Mouse (Mus musculus) thymus, postnatal 4 days (tissue): ENCODE results near the gene Brat1.

Experiments used
- DNase-seq: peaks from one replicate; pipeline ENCODE4 v3.0.0; 2021

The Brat1 gene

GRCm38 (mm10) chr5:140702103-140702513, 2.7 kb upstream of the Brat1 start, which contains the start of gene Iqce:
TSS of gene Iqce (minus strand) at chr5:140702378.
- DNase-seq: peak; percentile 97

DNA sequence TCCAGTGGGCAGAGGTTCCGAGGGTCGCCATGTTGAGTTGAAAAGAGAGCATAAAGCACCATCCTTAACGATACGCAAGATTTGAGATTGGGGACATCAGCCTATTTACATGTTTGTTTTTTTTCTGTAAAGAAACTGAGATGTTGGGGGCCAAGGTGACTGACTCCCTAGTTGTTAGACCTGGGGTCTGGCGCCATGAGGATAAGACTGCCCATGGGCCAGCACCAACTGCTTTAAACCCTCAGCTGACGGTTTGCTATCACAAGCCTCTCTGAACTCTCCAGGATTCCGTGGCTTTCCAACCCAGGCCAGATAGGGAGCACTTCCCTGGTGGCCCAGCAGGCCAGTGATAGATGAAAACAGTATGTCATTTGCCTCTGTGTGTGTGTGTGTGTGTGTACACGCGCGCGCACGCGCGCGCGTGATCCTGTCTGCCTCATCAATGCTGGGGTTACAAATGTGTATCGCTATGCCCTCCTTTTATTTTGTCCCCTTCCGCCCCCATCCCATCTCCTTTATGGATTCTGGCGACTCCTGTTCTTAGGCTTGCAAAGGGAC, 2.1 kb upstream of the Brat1 start:
- peak; percentile 24 for DNase-seq

DNA sequence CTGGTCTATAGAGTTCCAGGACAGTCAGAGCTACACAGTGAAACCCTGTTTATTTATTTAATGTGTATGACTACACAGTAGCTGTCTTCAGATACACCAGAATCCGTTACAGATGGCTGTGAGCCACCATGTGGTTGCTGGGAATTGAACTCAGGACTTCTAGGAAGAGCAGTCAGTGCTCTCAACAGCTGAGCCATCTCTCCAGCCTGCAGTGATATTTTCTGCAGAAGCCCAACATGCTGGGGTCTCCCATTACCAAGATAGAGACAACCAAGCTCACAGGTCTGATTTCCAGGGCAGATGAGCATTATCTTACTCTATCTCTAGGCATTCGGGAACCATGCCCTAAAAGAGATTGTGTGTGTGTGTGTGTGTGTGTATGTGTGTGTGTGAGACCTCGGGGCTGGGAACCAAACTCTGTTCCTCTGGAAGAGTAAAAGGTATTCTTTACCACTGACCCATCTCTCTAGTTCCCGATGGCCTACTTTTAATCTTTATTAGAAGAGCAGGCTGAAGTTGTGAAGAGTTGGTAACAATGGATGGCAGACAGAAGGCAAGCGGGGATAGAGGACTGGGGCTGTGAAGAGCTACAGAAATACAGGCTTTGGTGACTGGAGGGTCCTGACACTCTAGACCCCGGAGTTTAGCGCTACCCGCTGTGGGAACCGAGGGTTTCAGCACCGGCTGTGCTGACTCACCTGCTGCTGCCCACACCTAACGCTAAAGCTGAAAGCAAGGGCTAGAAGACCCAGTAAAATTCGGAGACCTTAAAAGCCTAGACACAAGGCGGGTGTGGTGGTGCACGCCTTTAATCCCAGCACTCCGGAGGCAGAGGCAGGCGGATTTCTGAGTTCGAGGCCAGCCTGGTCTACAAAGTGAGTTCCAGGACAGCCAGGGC, 1.1 kb upstream of the Brat1 start:
- DNase-seq: peak; percentile 51

DNA sequence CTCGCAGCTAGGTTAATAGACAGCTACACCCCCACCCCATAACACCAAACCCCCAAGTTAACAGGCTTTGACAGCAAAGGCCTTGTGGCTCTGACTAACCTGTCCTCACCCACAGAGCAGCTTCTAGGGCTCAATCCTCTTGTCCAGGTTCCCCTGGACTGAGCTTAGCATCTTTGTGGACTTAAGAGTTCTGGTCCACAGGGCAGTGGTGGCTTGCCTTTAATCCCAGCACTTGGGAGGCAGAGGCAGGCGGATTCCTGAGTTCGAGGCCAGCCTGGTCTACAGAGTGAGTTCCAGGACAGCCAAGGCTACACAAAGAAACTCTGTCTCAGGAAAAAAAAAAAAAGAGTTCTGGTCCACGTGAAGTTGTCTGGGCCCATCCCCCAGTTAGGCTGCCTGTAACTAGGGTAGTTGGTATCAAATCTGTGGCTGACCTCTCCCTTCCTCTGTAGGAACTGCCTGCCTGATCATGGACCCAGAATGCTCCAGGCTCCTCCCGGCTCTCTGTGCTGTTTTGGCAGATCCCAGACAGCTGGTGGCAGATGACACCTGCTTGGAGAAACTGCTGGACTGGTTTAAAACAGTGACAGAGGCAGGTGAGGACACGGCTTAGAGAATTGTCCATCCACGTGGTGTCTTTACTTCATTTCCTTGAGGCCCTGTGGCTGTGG, 825 bp downstream of the Brat1 start:
- no peak for DNase-seq

DNA sequence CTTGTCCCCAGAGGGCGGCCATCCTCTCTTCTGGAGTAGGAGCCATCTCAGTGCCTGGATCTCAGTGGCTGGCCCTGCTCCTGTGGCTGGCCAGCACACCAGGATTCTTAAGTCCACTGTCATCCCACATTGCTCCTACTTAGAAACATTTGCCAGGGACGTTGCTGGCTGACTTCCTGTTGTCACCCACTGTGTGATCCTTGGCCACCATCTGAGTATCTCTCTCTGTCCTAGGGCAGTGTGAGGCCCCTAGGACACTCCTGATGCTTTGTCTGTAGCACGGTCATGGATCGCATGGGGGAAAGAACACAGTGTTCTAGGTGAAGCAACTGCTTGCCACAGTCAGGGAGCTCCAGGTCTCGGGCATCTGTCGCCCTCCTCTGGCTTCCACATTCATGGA, 5.5 kb downstream of the Brat1 start:
- DNase-seq: no peak

- DNase-seq: no peak
Measured at GRCm38 (mm10) chr5:140711040-140711439, 6.2 kb downstream of the Brat1 start.

DNA sequence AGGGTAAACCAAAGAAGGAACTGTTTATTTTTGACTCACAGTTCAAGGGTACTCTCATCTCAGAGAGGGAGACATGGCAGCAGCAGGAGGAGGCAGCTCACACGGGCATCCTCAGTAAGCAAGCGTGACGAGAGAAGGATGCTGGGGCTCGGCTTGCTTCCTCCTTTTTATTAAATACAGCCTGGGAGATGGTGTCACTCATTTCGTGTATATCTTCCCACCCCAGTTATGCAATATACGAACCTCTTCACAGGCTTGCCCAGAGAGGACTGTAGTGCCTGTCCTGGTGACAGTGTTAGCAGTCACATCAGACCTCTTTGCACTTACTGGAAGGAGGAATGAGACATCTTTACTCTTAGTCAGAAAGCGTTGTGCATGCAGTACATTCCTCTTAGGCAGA, 16.0 kb downstream of the Brat1 start:
- no peak for DNase-seq

DNA sequence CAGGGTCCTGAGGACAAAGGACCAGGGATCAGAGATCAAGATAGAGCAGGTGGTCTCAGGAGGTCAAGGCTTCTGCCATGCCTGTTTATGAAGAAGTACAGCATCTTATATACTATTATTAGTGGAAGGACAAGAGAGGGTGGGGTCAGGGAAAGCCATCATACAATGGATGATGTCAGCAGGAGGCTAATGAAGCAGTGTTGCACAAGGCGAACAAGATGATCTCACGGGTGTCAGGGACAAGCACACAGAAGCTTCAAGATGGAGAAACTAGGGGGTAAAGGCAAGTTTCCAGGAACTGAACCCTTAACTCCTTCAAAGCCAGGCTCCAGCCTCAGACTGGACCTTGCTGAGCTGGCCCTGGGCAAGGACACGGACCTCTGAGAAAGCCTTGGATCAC, 17.3 kb downstream of the Brat1 start:
- no peak for DNase-seq

- no peak for DNase-seq
Measured at GRCm38 (mm10) chr5:140723822-140724221, 19.0 kb downstream of the Brat1 start, which contains the start of gene Amz1. TSS of gene Amz1 (plus strand) at chr5:140724127.

DNA sequence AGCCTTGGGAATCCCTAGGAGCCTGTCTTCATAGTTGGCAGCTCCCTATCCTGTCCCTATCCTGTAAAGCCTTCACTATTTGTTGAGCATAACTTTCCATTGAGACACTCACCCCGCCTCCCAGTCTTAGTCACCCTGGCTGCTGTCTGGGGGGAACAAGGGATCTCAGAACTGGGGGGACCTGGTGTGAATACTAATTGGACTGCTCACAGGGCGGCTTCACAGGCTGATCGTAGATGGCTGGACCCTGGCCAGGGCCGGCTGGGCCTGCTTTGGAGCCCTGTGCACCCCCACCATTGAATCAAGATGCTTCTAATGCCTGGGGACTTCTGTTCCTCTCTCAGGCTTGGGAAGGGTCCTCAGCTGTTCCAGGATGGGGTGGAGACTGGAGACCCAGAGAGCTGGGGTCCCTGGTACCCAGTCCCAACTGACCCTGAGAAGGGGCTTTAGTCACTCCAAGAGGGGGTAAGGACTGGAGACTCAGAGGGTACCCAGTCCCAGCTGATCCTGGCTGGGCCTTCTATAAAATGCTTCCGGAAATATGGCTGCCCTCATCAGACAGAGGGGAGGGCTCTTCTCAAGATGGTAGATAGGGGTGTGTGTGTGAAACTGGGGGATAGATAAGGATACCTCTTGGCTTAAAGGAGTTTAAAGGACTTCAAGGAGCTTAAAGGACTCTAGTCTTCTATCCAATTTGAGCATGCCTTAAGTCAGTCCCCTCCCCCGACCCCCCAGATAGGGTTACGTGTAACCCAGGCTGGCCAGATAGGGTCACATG, 21.4 kb downstream of the Brat1 start:
- no peak for DNase-seq

DNA sequence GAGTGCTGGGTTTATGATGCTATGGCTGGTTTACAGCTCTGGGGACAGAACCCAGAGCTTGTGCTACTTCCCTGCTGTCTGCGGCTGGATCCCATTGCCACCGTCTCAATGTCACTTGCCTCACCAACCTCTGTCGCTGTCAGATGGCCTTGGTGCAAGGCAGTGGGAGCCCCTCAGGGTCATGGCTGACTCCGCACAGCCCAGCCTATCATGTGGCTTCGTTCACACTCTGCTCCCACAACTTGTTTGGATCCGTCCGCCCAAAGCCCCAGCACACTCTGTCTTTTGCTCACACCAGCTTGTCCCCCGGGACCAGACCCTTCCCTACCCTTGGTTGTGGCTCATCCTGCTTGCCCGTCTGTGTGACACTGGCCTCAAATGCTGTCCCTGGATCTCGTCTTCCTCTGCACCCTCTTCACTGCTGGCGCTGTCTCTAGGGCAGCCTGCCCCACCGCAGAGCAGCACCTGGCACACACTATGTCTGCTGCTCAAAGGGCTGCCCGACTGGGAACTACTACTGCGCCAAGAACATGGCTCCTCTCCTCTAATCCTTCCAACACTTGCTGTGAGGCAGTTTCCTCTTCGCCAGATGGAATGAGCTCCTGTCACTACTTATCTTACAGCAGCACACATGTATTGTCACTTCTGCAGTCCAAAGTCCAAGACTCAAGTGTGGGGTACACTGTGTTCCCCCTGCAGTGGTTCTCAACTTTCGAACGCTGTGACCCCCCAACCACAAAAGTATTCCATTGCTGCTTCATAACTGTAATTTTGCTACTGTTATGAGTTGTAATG, 22.3 kb downstream of the Brat1 start:
- DNase-seq: no peak

- no peak for DNase-seq
Measured at GRCm38 (mm10) chr5:140731040-140731797, 26.4 kb downstream of the Brat1 start.

GRCm38 (mm10) chr5:140732195-140732594, 27.4 kb downstream of the Brat1 start:
- peak; percentile 67 for DNase-seq

- DNase-seq: no peak
Measured at GRCm38 (mm10) chr5:140733336-140733735, 28.5 kb downstream of the Brat1 start.

- DNase-seq: peak; percentile 39
Measured at GRCm38 (mm10) chr5:140735297-140735696, 30.5 kb downstream of the Brat1 start.

DNA sequence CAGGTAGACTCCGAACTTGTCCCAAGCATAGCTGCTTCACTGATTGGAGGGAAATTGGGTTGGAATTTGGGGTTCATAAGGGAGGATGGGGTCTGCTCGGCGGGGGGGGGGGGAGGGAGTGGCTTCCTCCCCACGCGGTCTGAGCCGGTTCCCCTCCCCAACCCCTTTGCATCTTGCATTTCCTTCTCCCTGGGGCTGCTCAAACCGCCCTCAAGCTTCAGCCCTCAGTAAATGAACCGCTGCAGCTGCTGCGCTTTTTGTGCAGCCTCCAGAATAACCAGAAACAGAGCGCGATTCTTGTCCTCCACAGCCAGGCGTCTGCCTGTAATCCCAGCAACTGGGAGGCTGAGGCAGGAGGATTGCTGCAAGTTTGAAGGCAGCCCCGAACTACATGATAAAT, 31.4 kb downstream of the Brat1 start:
- peak; percentile 56 for DNase-seq

GRCm38 (mm10) chr5:140739813-140740212, 35.0 kb downstream of the Brat1 start:
- no peak for DNase-seq

- DNase-seq: no peak
Measured at GRCm38 (mm10) chr5:140741040-140741439, 36.2 kb downstream of the Brat1 start.

GRCm38 (mm10) chr5:140741877-140742276, 37.1 kb downstream of the Brat1 start:
- no peak for DNase-seq

DNA sequence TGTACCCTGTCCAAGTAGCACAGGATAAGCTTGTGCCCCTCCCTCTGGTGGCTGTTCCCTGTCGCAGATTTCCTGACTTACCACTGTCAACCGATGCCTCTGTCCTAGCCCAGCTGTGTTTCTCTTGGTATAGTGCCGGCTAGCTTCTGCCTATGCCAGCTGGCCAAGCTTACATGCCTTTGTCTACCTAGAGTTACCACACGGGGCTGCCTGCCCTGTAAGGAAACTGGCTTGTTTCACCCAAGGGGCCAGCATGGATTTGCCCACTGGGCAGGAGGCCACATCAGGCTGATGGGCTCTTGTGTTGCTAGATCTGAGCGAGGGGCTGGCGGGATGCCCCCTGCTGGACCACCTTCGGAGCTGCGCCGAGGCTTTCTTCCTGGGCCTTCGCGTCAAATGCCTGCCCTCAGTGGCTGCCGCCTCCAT, 38.9 kb downstream of the Brat1 start:
- peak; percentile 41 for DNase-seq

- DNase-seq: peak; percentile 33
Measured at GRCm38 (mm10) chr5:140748425-140748824, 43.6 kb downstream of the Brat1 start.
